Mouse (Mus musculus): ENCODE measurements at regions not wholly inside any gene's neighbourhood (a gene's known extent, or its start where the extent isn't known, plus 50 kb on each side); places are given as distances from the start of the nearest gene placed in this dataset.

DNA sequence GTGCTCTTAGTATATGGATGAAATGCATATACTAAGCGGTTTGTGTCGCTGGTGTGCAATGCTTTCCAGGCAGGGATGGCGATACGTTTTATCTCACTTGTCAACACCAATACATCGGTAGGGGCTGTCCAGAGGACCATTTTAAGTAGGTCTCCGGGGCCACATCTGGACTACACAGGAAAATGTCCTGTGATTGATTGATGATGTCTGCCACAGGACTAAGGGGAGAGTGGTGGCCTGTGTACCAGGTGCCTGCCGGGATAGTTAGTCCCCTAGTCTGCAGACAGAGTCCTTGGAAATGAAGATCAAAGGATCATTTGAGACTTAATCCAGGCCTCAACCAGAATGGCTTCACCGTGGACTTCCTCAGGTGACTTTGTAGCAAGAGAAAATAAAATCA is 460.6 kb downstream of the Bnc2 start:
- no peak for ATAC-seq (replicated peaks in 1 of 2; ENCODE audit: insufficient read depth in 1 of 2, low FRiP score in 2 of 2, low TSS enrichment in 1 of 2, low read depth in 1 of 2, poor library complexity in 2 of 2, severe bottlenecking in 2 of 2)

DNA sequence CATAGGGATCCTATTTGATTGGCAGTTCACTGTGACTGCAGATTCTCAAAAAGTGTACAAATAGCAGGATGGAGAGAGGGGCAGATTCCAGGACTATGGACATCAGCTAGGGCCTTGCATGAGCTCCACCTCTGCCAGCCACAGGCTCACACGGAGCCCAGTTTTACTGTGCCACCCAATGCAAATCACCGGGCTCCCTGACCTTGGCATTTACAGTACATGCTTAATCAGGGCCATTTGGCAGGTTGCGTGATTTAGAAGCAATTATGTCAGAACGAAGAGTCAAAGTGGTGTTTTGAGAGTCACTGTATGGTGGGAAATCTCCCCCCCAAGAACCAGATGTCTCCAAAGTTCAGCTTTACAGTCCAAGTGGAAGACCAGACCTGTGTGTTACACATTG is 456.1 kb downstream of the Bnc2 start:
- ATAC-seq (replicated peaks in 1 of 2; ENCODE audit: insufficient read depth in 1 of 2, low FRiP score in 2 of 2, low TSS enrichment in 1 of 2, low read depth in 1 of 2, poor library complexity in 2 of 2, severe bottlenecking in 2 of 2) = no peak

DNA sequence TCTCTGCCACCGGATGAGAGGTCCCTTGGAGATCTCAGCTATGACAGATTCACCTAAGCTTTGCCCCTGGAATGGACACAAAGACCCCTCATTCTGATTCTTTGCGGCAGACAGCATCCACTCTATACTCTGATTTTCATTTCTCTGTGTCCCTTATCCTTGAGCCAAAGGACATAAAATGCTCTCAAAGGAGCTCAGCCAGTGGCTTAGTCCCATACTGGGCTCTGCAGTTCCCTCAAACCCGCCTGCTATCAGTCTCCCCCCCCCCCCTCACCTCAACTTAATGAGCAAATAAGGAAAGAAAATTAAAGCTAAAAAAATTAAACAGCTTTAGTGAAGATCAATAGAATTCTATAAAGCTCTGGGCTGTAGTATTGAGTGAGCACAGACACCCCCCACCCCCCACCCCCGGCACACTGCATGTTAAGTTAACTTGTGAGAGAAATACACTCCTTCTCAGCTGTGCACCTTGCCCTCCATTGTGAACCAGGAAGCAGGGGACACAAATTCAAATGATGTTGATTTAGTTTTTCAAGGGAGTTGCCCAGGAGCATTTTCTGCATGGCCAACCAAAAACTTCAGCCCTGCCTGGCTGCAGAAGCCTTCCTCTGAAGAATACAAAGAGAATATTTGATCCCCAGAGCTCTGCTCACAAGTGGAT is 452.9 kb downstream of the Bnc2 start:
- ATAC-seq (replicated peaks in 1 of 2; ENCODE audit: insufficient read depth in 1 of 2, low FRiP score in 2 of 2, low TSS enrichment in 1 of 2, low read depth in 1 of 2, poor library complexity in 2 of 2, severe bottlenecking in 2 of 2) = no peak

DNA sequence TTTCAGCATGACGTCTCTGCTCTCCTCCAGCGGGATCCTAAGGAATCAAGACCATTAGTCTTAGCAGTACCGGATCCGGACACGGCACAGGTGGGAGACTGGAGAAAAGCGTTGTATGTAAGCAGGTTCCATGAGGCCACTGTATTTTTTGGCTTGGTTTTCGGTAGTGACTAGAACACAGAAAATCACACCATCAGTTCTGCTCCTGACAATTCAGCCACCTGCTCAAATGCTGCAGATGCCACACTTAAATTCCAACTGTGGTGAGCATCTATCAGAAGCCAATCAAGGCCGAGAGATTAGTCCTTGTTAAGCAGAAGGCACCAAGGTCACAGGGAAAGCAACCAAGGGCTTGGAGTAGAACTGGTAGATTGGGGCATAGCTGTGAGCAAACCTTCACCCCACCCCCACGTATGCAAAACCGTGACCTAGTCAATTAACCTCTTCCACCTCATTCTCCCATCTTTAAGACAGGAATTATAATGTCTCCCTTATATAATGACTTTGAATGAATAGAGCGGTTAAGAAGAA is 452.2 kb downstream of the Bnc2 start:
- no peak for ATAC-seq (replicated peaks in 1 of 2; ENCODE audit: insufficient read depth in 1 of 2, low FRiP score in 2 of 2, low TSS enrichment in 1 of 2, low read depth in 1 of 2, poor library complexity in 2 of 2, severe bottlenecking in 2 of 2)

DNA sequence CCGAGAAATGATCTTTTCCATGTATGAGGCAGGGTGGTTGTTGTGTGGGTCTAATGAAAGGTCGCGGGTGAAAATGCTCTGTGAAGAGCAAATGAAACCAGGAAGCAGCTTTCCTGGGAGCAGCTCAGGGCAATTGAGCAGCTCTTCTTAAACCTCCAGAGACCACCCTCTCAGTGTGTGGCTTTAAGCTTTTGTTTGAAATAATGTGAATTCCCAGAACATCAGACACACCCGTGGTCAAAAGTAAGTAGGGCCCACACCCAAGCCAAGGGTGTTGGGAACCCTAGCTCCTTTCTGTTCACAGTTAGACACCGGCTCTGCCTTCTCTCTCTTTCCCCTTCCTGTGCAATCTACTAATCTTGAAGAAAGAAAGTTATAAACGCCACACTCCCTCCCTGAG is 450.5 kb downstream of the Bnc2 start:
- ATAC-seq (replicated peaks in 1 of 2; ENCODE audit: insufficient read depth in 1 of 2, low FRiP score in 2 of 2, low TSS enrichment in 1 of 2, low read depth in 1 of 2, poor library complexity in 2 of 2, severe bottlenecking in 2 of 2) = no peak

All from hematopoietic stem cell, adult 5-6 weeks (primary cell).